Mouse (Mus musculus): ENCODE measurements around the gene Palm2.

GRCm38 (mm10) chr4:57624819-57625218 is 190.8 kb downstream of the Palm2 start:
- no peak for TF ChIP-seq POLR2A (IDR thresholded peaks at IDR 0.05; ENCODE audit: low read depth, low read length)
- TF ChIP-seq CTCF (conservative IDR thresholded peaks at IDR 0.05; ENCODE audit: insufficient read depth, insufficient read length, low read depth, low read length), result no peak
